Mouse (Mus musculus) Patski (cell line): ENCODE results near the gene Hand2. TPM values are rescaled to one million over a fixed set of nuclear protein-coding genes. Genes with fewer than 3 reads are reported as not detected.

Experiments used
- ATAC-seq: fragments of 100-300 bp; one replicate; pipeline ENCODE4 v1.8.0; 2021
- CTCF ChIA-PET: fragments of 350-600 bp; sonication (Branson Sonifier 250); formaldehyde crosslinking; loops from one replicate; lab custom pipeline; 2022; ENCODE audit warnings: inconsistent platforms; lab: Charles Lee
- POLR2A ChIA-PET: fragments of 350-600 bp; sonication (Branson Sonifier 250); formaldehyde crosslinking; loops from one replicate; lab custom pipeline; 2022; ENCODE audit warnings: antibody characterized with exemption, inconsistent platforms; lab: Charles Lee
- DNase-seq: peaks from one replicate; pipeline ENCODE4 v3.0.0-alpha.2; 2011; ENCODE audit warnings: low read depth, low spot score
- H3K27me3 ChIP-seq: fragments of 371-371 bp; one replicate; pipeline ENCODE4 v1.5.1; 2021
- CTCF ChIP-seq: fragments of 100-300 bp; IDR thresholded peaks from one replicate; pipeline ENCODE4 v1.5.1; 2021
- in situ Hi-C: fragments of 300-500 bp; cut with MboI; formaldehyde crosslinking; loops from 3 replicates; pipeline ENCODE4 v1.11.1; 2018; ENCODE audit warnings: low pct_unique_long_range_greater_than_20kb, mixed read lengths
- polyA plus RNA-seq: library from polyadenylated mRNA; unstranded; gene quantifications from one replicate; pipeline ENCODE4 v1.2.3, GENCODE M21; 2021

Hand2 gene
- polyA plus RNA-seq, 1 experiment from 2014 or later: 0.58 TPM

DNA sequence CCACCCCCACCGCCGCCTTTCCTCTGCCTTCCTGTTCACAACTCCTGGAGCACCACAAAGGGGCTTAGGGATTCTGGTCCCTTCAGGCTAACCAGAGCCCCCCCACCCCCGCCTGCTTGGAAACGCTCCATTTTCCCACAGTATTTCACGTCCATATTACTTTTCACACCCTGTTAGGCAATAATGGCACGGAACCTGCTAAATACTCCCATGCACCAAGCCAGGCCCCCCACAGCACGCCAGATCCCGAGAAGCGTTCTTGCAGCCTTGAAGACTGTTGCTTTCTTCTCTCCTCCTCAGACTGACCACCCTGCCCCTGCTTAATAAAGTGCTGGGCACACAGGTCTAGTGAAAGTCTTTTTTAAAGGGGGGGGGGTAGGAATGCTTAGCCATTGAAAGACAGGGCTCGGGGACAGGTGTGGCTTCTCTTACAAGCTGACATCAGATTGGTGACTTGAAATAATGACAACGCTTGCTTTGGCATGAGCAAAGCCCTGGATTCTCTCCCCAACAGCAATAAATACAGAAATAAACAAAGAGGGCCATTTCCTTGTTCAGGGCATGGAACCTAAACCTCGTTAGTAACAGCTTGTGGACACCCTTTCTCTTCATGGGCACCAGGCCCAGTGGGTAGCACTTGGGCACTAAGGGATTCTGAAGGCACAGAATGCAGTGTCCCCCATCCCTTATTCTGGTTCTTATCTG is 21.8 kb downstream of the Hand2 start:
- no peak for ATAC-seq
- CTCF ChIA-PET: no interaction called here
- no peaks in the 10 kb centered on the region for H3K27me3 ChIP-seq
- POLR2A ChIA-PET: no interaction called here
- in situ Hi-C loops: no loop called here
- no peak for DNase-seq
- no peak for TF ChIP-seq CTCF

DNA sequence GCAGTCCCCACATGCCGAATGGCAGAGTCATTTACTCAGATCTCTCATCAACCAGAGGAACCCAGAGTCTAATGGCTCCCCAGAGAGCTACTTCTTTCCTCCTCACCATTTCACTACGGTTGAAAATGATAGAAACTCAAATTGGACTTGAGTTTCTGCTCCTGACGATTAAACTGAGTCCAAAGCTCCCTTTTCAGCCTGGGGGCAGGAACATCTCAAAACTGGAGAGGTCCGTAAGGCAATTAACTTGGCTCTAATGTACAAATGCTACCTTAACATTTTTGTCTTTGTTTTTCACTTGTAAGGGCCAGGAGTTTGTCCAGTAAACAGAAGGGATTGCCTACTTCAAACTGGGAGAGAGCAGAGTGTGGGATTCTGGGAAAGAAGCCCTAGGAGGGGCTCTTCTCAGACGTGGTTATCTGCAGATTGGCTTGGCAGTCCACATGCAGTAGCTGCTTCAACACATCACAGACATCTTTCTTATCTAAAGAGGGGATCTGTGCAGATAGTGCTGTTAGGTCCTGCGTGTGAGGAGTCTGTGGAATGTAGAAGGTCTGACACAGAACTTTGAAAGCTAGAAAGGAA is 23.0 kb downstream of the Hand2 start:
- DNase-seq: no peak
- TF ChIP-seq CTCF: no peak
- no peaks in the 10 kb centered on the region for H3K27me3 ChIP-seq
- ChIA-PET CTCF (interaction anchor here (0.9 kb wide), 1 partner anchor 10 kb away, joined by 3 read pairs; no protein-coding TSS in a partner anchor), POLR2A (no interaction called here)
- in situ Hi-C loops: no loop called here
- no peak for ATAC-seq

DNA sequence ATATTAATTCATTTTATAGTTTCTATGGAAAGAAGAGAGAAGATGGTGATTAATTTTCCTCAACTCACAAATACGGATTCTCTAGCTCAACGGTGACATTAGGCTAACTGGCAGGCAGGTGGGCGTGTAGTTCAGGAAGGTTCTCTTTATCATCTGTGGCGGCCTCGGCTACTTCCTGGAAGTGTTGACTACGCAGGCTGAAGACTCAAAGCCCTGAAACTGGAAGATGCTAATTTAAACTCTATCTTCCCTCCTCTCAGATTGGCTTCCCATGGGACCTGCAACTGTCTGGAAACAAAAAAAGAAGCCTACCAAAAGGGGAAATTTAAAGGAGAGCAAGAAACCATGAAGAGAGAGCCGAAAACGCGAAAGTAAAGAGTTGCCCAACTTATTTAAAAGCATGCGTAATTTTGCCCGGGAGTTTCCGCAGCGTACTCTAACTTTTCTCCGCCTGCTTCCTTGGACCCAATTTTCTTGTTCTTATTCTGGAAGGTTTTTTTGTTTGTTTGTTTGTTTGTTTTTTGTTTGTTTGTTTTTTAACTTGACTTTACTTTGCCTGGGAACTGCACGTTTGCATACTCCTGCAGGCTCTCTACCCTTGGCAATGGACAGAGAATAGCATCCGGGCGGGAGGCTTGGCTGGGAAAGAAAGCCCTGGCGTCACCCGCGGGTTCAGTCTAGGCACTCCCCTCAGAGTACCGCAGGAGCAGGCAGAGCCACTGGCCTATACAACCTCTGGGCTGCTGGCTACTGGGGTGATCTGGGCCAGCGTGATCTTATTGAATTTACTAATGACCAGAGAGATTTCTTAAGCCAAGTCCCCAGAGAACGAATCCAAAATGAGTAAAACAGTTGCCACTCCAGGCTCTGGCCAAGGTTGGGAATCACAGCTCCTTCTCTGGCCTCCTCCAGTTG is 24.4 kb downstream of the Hand2 start:
- TF ChIP-seq CTCF: no peak
- ChIA-PET CTCF (no interaction called here), POLR2A (no interaction called here)
- H3K27me3 ChIP-seq: no peaks in the 10 kb centered on the region
- DNase-seq (no peak), ATAC-seq (no peak)
- in situ Hi-C loops: no loop called here

DNA sequence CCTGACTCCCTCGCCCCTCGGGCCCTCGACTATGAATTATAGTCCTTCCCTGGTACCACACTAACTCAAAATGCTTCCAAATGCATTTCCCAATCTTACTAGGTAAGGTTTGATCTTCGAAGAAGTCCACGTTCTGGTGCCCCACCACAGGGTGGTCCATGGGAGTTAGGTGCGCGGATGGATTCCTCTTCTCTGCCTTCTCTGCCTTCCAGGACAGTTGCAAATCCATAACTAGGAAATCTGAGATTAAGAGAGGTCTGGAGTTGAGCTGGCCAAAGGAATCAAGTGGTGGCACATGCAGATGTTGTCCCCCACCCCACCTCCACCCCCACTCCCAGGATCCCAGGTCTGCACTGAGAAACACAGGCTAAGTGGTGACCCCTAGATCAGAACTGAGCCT is 25.6 kb downstream of the Hand2 start:
- DNase-seq (no peak), ATAC-seq (no peak)
- H3K27me3 ChIP-seq: no peaks in the 10 kb centered on the region
- TF ChIP-seq CTCF: no peak
- ChIA-PET POLR2A (no interaction called here), CTCF (no interaction called here)
- in situ Hi-C loops: no loop called here

DNA sequence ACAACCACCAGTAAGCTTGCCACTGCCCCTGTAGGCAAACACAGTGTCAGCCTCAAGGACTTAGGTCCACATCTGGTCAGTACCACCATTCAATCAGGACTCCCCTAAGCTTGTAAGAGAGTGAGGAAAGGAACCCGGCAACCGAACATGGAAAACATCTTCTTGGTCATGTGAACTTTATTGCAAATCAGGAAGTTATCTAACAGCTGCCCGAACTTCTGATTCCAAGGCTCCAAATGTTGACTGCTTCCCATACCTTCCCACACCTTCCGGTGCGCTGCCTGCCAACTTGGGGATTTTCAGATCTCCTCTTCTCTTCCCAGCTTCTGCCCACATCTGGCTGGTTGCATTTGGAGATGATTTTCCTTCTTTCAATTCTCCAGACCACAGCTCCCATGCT is 26.4 kb downstream of the Hand2 start:
- ATAC-seq (no peak), DNase-seq (no peak)
- ChIA-PET POLR2A (no interaction called here), CTCF (no interaction called here)
- no peaks in the 10 kb centered on the region for H3K27me3 ChIP-seq
- in situ Hi-C loops: no loop called here
- no peak for TF ChIP-seq CTCF

DNA sequence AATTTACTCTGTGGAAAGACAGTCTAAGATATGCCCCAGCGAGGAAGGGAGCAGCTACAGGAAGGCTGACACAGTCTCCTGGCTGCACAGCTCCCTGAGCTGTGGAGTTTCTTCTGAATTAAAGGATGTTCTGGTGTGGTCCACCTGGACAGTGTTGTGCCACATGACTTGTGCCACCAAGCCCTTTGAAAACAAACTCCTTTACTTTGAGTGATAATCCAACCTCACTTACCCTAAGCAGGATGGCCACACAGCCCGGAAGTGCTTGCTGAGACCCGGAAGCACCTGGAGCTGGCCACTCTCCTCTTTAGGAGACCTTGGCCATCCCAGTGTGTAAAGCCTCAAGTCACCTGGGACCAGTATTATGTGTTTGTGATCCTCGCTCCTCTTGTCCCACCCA is 27.5 kb downstream of the Hand2 start:
- H3K27me3 ChIP-seq: no peaks in the 10 kb centered on the region
- no peak for TF ChIP-seq CTCF
- ATAC-seq: no peak
- CTCF ChIA-PET: interaction anchor here (1.4 kb wide), 1 partner anchor 13 kb away, joined by 3 read pairs; no protein-coding TSS in a partner anchor
- POLR2A ChIA-PET: no interaction called here
- in situ Hi-C loops: no loop called here
- no peak for DNase-seq

DNA sequence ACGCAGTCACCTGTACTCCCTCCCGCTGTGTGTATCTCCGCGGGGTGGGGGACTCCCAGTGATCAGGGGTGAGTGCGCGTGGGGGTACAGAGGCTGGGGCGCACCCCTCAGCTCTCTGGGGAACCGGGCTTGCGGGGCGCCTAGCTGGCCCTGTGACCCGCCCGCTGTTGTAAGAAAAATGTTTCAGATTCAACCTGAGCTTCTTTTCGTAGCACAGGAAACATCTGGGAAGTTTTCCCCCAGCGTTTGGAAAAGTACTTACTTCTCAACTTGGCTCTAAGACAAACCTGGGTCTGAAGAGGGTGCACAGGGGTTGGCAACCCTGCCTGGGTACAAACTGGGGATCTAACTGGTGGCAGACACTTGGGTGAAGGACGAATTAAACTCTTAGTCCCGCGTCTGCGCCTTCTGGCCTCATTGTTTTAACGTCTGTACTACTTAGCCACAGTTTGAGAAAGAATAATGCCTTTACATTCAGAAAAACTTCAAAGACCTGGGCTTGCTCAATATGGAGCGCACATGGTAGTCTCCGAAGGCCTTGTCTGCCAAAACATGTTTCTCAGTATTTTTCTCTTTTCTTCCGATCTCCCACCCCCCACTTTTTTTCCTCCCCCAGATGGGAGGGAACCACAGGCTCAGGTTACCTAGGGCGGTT is 28.2 kb downstream of the Hand2 start:
- POLR2A ChIA-PET: no interaction called here
- no peaks in the 10 kb centered on the region for H3K27me3 ChIP-seq
- ATAC-seq: no peak
- CTCF ChIA-PET: interaction anchor here (1.4 kb wide), 1 partner anchor 13 kb away, joined by 3 read pairs; no protein-coding TSS in a partner anchor
- DNase-seq: no peak
- in situ Hi-C loops: no loop called here
- TF ChIP-seq CTCF: no peak

DNA sequence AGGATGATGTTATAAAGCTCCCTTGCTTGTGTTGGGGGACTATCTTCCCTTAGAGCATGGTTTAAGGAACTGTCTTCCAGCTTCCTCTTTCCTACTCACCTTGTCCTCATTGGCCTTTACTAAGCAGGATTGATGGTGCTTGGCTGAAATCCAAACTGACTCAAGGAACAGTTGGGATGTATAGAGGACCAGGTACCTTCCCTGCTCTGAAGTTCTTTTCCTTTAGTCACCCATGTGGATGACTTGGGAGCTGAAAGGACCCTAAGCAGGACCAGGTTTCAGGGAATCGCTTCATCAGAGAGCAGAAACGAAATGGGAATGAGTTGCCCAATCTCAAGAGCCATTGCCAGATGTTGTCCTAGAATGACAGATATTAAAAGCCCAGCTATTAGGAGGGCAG is 31.1 kb downstream of the Hand2 start:
- CTCF ChIA-PET: interaction anchor here (1.2 to 2.9 kb wide), 4 partner anchors 8 to 468 kb away, joined by 4 to 12 read pairs (median 6); no protein-coding TSS in a partner anchor

DNA sequence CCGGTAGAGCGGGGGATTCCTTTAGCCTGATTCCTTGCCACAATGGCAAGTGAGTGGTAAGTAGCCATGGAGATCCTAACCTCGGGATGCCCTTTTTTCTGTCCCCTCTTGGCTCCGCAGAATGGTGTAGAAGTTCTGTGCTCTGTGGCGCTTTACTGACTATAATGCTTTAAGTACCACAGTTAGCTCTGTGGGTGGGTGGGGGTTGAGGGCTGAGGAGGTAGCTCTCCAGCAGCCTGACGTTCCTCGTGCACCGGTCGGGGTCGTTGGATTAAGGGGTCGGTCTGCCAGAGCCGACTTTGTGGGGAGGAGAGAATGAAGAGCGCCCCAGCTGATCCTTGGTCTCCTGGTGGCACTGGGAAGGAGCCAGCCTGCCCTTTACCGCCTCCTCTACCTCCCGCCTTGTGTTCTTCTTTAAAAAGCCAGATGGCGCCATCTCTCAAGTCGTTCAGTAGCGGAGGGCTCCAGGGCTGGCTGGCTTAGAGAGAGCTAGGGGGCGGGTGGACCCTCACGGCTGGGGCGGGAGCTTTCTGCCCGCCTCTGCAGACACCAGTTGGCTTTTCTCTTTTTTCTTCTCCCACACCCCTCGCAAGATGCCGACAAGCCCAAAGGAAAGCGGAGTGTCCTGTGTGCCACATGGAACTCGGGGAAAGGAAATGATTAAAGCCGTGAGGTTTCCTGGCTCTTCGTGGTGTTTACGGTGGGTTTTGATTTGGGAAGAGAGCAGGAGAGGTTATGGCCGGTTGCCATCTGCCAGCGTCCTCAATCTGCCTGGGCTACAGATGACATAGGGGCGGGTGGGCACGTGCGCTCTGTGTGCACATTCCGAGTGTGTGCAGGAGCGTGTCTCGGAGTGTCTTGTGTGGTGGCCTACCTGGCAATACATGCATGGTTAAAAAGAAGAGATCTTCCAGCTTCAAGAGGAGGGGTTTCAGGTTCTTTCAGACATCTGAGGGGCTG is 32.8 kb downstream of the Hand2 start:
- in situ Hi-C loops: loop anchor here (5.0 kb wide), 1 partner anchor 179 kb away; no protein-coding TSS in a partner anchor
- no peaks in the 10 kb centered on the region for H3K27me3 ChIP-seq

More for the DNA sequence above, 31.1 kb downstream of the Hand2 start:
- H3K27me3 ChIP-seq: no peaks in the 10 kb centered on the region
- DNase-seq (no peak), ATAC-seq (no peak)
- in situ Hi-C loops: loop anchor here (5.0 kb wide), 1 partner anchor 180 kb away; no protein-coding TSS in a partner anchor
- POLR2A ChIA-PET: no interaction called here
- no peak for TF ChIP-seq CTCF

More for the DNA sequence above, 32.8 kb downstream of the Hand2 start:
- DNase-seq: no peak
- ChIA-PET POLR2A (no interaction called here), CTCF (interaction anchor here (0.7 to 2.9 kb wide), 9 partner anchors 10 to 469 kb away, joined by 3 to 23 read pairs (median 3); no protein-coding TSS in a partner anchor)
- TF ChIP-seq CTCF: peak; percentile 65
- ATAC-seq: peak; percentile 92
